Mouse (Mus musculus) left cerebral cortex, adult 2 months (tissue): ENCODE measurements around the gene Rbfox3. TPM values are rescaled to one million over a fixed set of nuclear protein-coding genes. Genes with fewer than 3 reads are reported as not detected.
A peak's percentile ranks its signal among the peaks of the same experiment; 100 is the strongest.

Experiments used
- DNase-seq, 2 experiments: peaks; one replicate each; pipeline ENCODE4 v3.0.0; 2021 to 2022; ENCODE audit warnings: low spot score in 2 of 2, mixed read lengths in 1 of 2; ENCODE audit errors: extremely low spot score in 1 of 2
- H3K27ac ChIP-seq: fragments of 200-600 bp; 2 replicates; pipeline ENCODE4 v1.8.1; 2022
- H3K4me3 ChIP-seq: fragments of 200-600 bp; 2 replicates; pipeline ENCODE4 v1.8.1; 2022
- CTCF ChIP-seq: fragments of 200-600 bp; IDR thresholded peaks from 2 replicates; pipeline ENCODE4 v1.8.1; 2022; ENCODE audit warnings: antibody characterized with exemption, mild to moderate bottlenecking, moderate library complexity
- intact Hi-C: fragments of 180-260 bp; cut with DNase I; formaldehyde crosslinking; loops from one replicate; pipeline ENCODE4 v1.15.1; 2025
- total RNA-seq, 2 experiments: library from RNA; stranded (reverse); gene quantifications; 2 replicates each; pipeline ENCODE4 v1.2.3; 2021

Rbfox3 gene
- total RNA-seq, 2 experiments from 2014 or later, result 345 to 353 TPM

DNA sequence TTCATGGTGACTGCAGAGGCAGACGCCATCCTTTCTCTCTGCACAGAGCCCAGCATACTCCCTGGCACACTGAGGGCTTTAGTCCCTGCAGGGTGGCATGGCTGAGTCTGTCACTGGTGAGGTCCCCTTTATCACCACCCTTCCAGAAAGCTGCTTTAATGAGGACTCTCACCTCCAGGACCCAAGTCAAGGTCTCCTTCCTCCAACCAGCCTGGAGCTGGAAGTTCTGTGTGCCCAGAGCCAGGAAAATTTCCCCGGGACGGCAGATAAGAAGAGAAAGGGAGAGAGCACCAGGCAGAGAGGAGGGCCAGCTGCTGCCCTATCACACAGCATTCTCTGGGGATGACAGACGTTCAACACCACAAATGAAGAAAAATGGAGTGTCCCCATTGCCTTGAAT lies 73.2 kb downstream of the Rbfox3 start:
- no peak for TF ChIP-seq CTCF
- peak overlapping the region; percentile 61 for H3K27ac ChIP-seq
- intact Hi-C loops, result no loop called here
- no peak overlapping the region for H3K4me3 ChIP-seq
- no peak for DNase-seq

DNA sequence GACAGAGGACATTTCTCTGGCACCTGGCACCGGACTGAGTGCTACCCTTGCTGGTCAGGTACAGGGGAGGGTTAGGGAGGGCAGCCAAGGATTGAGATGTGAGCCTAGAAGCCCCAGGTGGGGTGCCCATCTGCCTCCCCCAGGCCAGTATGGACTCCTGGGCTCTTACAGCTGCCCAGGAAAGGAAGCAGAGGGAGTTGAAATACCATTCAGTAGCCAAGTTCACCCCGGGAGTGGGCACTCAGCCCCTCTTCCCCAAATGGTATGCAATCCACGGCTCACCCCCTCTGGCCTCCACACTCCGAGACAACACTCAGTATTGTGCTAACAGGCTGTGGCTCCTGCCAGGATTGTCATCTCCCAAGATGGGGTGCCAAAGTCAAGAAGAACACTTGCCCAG lies 74.5 kb downstream of the Rbfox3 start:
- H3K27ac ChIP-seq, result peak overlapping the region; percentile 61
- no peak for TF ChIP-seq CTCF
- no peak overlapping the region for H3K4me3 ChIP-seq
- DNase-seq, result no peak
- intact Hi-C loops, result no loop called here

GRCm38 (mm10) chr11:118832793-118833481 lies 78.5 kb downstream of the Rbfox3 start:
- Histone ChIP-seq H3K4me3 (no peak overlapping the region), H3K27ac (peak overlapping the region; percentile 65)
- intact Hi-C loops, result no loop called here
- TF ChIP-seq CTCF, result no peak
- DNase-seq, result no peak

- intact Hi-C loops, result no loop called here
- peak overlapping the region; percentile 65 for H3K27ac ChIP-seq
- DNase-seq, result no peak
- no peak overlapping the region for H3K4me3 ChIP-seq
- TF ChIP-seq CTCF, result peak; percentile 23
Measured at GRCm38 (mm10) chr11:118831730-118832129, 79.7 kb downstream of the Rbfox3 start.

GRCm38 (mm10) chr11:118825280-118826094 lies 85.9 kb downstream of the Rbfox3 start:
- intact Hi-C loops, result no loop called here
- no peak for TF ChIP-seq CTCF
- H3K27ac ChIP-seq, result peak overlapping the region; percentile 67
- DNase-seq, result no peak
- no peak overlapping the region for H3K4me3 ChIP-seq

- Histone ChIP-seq H3K4me3 (no peak overlapping the region), H3K27ac (no peak overlapping the region)
- intact Hi-C loops, result no loop called here
- DNase-seq, result no peak
- TF ChIP-seq CTCF, result no peak
Measured at GRCm38 (mm10) chr11:118821353-118821752, 90.0 kb downstream of the Rbfox3 start.

DNA sequence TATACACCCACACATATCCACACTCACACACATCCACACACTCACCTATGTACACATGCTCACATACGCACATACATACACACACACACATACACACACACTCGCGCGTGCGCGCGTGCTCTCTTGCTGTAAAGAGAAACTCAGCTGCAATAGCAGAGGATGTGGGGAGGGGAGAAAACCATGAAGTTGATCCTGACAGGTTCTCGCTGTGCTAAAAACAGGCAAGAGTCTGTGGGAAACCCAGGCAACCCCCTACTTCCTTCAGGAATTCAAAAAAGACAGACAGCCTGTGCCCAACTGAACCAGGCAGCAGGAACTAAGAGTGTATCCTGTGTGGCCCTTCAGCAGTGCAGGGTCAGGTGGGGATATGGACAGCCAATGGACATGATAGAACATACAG lies 92.9 kb downstream of the Rbfox3 start:
- Histone ChIP-seq H3K4me3 (no peak overlapping the region), H3K27ac (peak overlapping the region; percentile 5)
- TF ChIP-seq CTCF, result no peak
- intact Hi-C loops, result no loop called here
- no peak for DNase-seq

- no peak for TF ChIP-seq CTCF
- Histone ChIP-seq H3K27ac (peak overlapping the region; percentile 90), H3K4me3 (no peak overlapping the region)
- no peak for DNase-seq
- intact Hi-C loops, result no loop called here
Measured at GRCm38 (mm10) chr11:118815118-118815517, 96.3 kb downstream of the Rbfox3 start.

DNA sequence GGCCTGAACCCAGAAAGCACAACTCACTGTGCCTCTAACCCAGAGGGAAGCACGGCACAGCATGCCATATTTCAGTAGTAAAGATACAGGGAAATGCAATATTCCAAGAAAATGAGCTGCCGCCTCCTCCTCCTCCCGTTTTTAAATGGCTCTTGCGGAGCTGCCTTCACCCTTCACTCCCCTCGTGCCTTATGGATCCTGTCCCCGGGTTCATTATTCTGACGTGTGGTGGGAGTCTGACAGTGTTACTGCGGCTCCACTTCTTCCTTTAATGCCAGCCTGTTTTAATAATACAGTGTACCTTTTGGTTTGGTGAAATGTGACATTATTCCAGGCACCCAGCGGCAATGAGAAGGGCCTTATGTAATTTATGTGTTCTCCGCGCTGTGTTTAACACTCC lies 97.5 kb downstream of the Rbfox3 start:
- peak; percentile 25 to 33 for DNase-seq
- Histone ChIP-seq H3K4me3 (0 out of 2 replicates have a peak overlapping the region, but pooled peaks have one; percentile 9), H3K27ac (peak overlapping the region; percentile 90)
- no peak for TF ChIP-seq CTCF
- intact Hi-C loops, result no loop called here

GRCm38 (mm10) chr11:118811404-118811803 lies 100.0 kb downstream of the Rbfox3 start:
- intact Hi-C loops, result no loop called here
- Histone ChIP-seq H3K4me3 (no peak overlapping the region), H3K27ac (no peak overlapping the region)
- no peak for TF ChIP-seq CTCF
- DNase-seq, result no peak

GRCm38 (mm10) chr11:118807511-118807910 lies 103.9 kb downstream of the Rbfox3 start:
- DNase-seq, result no peak
- intact Hi-C loops, result no loop called here
- Histone ChIP-seq H3K27ac (peak overlapping the region; percentile 64), H3K4me3 (no peak overlapping the region)
- no peak for TF ChIP-seq CTCF

DNA sequence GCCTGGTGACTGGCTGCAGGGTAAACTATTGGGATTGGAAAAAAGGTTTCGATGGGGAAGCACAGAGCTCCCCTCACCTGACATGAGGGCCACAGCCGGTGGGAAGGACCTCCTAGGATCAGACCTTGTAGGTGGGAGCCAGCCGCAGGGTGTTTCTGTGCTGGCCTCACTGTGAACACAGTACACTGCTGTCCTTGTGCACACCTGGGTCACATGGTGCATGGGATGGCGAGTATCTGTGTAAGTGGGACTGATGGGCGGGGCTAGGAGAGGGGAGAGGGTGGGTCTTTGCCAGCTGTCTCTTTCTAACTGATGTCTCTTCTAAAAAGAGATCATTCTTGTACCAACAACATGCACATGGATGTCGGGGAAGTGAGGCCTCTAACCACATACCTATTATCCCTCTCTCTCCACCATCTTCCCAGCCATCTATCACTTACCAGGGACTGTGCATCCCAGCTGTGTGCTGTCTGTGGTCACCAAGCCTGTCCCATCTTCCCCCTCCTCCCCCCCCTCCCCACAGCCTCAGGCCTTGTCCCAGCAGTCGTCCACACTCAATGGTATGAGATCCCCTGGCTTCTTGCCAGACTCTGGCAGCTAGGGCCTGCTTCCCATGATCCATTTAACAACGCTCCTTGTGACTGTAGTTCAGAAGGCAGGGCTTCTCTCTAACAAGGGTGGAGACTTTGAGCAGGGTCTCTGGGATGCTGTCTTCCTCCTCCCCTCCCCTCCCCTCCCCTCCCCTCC lies 116.4 kb downstream of the Rbfox3 start:
- no peak overlapping the region for H3K4me3 ChIP-seq
- peak overlapping the region; percentile 96 for H3K27ac ChIP-seq
- no peak for DNase-seq
- intact Hi-C loops, result loop anchor here (5.0 kb wide), 1 partner anchor 87 kb away; no protein-coding TSS in a partner anchor
- no peak for TF ChIP-seq CTCF
